Mouse (Mus musculus) megakaryocyte, embryonic 14.5 days (primary cell): ENCODE results near the gene Myo5a.

Source experiments
- FLI1 ChIP-seq: IDR thresholded peaks from 2 replicates; pipeline ENCODE4 v1.6.1; 2012; ENCODE audit warnings: low read length, inconsistent platforms, mixed read lengths
- GATA1 ChIP-seq: IDR thresholded peaks from 3 replicates; pipeline ENCODE4 v1.6.1; 2012; ENCODE audit warnings: mixed read lengths, low read length, inconsistent platforms, borderline replicate concordance

DNA sequence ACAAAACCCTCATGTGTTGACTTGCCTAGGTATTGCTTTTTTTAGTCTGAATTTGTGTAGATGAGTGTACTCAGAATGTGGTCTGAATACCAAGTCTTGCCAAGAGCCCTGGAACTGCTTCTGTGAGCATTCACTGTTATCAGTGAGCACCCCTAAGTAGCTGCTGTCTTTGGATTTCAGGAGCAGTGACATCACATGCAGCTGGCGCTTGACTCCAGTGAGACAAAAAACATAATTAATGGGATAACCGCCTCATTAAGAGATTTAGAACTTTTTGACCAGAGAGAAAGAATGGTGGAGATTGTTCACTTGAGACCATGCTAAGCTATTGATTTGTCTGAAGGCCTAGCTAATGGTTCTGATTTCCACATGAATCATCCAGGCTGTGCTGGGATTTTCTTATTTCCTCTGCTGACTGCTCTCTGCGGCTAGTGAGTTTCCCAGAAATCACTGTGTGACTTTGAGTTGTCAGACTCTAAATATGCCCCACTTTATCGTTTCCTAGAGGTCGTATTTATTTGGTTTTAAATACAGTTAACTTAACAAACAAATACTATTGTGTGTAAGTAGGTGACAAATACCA, 14.5 kb downstream of the Myo5a start:
- TF ChIP-seq GATA1 (no peak), FLI1 (no peak)
